Mouse (Mus musculus): Measurements from ENCODE around the gene Fyn. TPM values are rescaled to one million over a fixed set of nuclear protein-coding genes. Genes with fewer than 3 reads are reported as not detected.
A peak's percentile ranks its signal among the peaks of the same experiment; 100 is the strongest.

Fyn gene
- total RNA-seq, 2 experiments from 2014 or later = 119 to 138 TPM

DNA sequence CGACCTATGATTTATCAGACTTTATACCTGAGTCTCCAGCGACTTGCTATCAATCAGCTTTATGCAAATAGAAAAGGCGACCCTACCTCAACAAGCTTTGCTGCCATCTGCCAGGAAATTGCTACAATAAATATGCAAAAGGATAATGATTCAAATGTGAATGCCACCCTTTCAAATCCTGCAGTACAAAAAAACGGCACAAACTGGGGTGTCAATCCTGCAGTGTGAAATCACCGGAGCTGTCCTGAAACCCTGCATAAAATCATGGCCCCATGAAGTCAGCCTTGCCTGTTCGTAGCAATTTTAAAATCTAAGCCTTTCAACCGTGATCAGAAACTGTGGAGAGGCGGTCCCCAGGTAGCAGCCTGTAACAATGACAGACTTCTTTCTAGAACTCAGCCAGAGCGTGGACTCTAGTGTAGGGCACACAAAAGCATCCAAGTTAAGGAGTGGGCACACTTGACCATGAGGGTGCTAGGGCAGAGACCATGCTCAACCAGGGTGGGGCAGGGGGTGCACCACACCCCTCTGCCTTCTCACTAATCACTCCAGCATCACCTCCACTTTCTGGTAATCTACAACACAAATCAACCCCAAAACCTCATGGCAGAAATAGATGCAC, 203.5 kb downstream of the Fyn start:
- intact Hi-C loops (cut with DNase I) = no loop called here
- no peak for DNase-seq (ENCODE audit: low spot score in 2 of 2)

DNA sequence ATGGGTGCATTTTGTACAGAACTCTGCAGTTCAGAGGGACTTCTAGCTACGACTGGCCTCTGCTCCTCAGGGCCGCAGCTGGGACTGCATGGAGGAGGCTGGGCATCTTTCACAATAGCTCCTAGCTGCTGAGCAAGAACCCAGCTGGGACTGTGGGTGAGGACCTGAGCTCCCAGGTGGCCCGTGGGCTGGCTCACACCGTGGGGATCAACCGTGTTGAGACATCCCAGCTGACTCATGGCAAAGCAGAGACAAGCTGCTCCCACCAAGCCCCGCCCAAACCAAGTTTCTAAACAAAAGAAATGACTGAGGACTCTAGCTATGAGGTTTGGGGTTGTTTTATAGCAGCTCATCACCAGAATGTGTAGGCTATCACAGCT, 204.0 kb downstream of the Fyn start:
- DNase-seq (ENCODE audit: low spot score in 2 of 2) = peak; percentile 61 to 69
- intact Hi-C loops (cut with DNase I) = no loop called here

DNA sequence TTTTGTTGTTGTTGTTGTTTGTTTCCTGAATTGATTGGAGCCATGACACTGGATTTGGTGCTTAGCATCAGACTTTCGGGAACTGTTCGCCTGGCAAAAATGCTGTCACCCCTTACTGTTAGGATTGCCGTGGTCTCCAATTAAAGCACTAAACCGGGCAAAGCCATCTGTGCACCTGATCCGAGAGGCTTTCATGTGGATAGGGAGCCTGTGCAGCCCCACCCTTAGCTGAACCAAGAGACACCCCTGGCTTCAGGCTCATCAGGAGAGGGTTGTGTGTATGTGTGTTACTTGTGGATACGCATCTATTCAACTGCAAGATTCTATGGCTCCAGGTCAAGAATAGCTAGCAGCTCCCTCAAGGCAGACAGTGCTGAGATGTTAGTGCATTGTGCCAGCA, 207.8 kb downstream of the Fyn start:
- no peak for DNase-seq (ENCODE audit: low spot score in 2 of 2)
- intact Hi-C loops (cut with DNase I) = no loop called here

DNA sequence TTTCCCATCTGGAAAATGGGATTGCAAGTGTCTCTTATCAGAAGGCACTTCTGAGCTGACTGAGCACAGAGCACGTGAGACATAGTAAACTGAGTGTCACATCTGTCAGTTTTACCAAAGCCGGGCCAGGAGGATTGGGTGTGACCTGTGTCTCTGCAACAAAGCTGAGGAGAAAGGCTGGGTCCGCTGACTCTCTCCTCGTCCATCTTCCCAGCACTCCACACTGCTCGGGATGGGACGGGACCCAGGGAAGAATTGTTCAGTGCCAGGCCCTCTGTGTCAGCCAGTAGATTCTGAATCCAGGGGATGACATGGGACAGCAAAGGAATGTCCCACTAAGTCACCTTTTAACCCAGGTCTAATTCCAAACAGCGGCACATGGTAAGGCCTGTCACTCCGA, 211.8 kb downstream of the Fyn start:
- intact Hi-C loops (cut with DNase I) = no loop called here
- no peak for DNase-seq (ENCODE audit: low spot score in 2 of 2)

DNA sequence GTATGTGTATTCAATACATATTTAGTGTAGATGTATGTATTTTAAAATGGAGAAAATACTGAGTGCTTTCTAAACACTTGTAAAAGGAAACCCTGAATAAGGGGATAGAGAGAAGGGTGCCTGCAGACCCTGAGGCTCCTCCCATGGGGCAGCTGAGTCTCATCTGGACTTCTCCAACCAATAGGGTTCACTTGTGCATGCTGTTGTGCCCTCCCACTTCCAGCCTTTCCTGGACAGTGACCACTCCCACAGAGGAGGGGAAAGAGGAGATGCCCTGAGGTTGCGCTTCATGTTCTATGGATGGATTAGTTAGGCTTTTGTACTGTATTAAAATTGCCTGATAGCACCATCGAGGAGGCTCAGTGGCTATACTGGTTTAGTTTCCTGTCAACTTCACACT, 213.7 kb downstream of the Fyn start:
- intact Hi-C loops (cut with DNase I) = no loop called here

DNA sequence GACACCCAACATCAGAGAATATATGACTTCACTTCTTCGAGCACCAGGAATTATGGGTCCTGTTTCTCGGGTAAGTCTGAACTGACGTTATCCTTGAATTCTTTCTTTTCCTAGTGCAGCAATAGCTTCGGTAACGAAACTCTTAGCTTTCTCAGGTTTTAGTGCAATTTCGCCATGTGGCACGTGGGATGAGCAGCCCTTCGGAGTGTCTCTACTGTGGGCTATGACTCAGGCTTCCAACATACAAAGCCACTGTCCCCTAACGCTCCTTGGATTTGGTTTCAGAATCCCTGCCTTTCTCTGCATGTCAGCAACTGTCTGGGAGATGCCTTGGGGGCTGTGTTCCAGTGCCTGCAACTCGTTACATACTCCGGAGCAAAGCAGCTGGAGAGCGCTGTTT, 215.1 kb downstream of the Fyn start:
- intact Hi-C loops (cut with DNase I) = no loop called here
- DNase-seq (ENCODE audit: low spot score in 2 of 2) = peak; percentile 32 to 37

More for the DNA sequence above, 213.7 kb downstream of the Fyn start:
- no peak for DNase-seq (ENCODE audit: low spot score in 2 of 2)

DNA sequence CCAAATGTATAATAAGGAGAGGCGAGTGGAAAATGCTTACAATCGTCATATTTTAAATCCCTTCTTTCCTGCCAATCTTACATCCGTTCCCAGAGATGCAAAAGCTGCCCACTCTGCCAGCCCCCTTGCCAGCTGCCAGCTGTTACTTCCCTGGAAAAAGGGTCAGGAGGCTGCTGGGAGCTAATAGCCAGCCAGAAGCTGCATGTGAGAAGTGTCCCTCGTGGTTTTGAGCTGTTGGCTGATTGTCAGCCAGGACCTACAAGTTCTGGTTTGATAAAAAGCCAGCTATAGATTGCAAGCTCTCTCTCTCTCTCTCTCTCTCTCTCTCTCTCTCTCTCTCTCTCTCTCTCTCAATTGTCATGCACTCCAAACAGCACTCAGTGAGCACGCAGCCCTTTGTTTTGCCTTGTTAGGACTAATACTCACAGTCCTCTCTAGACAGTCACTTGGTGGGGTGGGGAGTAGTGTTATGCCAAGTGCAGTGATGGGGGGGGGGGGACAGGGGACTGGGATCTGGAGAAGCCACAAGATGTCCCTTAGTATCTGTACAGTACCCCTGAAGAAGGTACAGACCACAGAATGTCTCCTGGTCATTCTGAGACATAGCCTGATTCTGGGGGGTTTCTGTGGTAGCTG, 218.8 kb downstream of the Fyn start:
- no peak for DNase-seq (ENCODE audit: low spot score in 2 of 2)
- intact Hi-C loops (cut with DNase I) = no loop called here

DNA sequence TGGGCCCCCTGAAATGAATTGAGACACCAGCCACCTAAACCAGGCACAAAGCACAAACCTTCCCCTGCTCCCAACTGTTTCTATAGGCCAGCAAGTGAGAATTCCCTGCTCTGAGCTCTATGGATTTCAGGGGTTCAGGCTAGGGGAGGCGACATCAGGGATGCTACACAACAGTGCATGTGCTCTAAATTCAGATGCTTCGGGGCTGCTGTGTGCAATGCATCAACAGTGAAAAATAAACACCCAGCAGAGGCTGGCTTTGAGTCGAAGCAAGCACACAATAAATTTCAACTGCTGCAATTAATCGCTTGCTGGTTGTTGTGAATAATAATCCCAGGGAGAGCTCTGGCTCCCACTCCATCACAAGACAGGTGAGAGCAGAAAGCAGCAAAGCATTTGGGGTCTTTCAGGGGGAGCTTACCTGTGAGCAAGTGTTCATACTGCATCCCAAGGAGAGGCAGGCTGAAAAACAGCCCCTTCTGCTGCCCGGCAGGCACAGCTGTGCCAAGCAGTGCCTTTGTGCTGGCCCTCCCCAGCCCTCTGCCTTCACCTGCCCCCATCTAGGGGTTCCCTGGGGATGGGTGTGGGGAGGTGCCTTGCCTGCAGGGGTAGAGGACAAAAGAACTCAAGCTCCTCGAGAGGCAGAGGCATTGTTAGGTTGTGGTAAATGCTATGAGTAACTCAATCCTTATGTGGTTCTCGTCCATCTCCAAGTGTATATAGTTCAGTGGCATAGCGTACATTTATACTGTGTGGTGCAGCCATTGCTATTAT, 219.5 kb downstream of the Fyn start:
- DNase-seq (ENCODE audit: low spot score in 2 of 2) = no peak
- intact Hi-C loops (cut with DNase I) = no loop called here

DNA sequence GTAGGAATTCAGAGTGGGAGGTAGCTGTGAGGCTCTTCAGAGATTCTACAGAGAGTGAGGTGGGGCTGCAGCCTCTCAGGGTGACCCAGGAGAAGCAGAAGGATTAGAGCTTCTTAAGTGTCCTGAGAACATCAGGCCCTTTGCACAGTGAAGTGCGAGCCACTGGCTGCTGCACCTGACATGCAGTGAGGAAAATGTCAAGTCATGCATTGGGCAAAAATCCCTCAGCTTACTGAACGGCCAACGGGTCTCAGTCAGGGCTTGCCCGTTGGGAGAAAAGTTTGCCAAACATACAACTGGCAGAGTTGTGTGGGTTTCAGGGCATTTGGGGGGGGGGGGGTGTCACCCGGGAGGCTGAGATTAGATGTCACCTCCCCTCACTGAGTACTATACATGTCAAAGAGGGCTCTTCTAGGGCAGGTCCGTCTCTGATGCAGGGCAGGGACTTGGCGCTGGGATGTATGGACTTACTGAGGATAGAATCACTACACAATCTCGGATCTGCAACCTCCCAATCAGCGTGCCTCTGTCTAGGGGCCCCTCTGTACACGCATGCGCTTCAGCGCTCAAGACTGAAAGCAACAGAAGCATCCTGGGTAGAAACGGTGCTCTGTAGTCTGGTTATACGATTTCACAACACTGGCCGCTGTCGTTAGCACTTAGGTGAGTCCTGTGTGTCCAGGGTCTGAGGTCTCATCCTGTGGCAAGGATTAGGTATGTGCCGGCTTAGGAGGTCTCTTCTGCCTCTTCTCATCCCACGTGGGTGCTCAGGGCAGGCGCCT, 221.3 kb downstream of the Fyn start:
- intact Hi-C loops (cut with DNase I) = no loop called here

DNA sequence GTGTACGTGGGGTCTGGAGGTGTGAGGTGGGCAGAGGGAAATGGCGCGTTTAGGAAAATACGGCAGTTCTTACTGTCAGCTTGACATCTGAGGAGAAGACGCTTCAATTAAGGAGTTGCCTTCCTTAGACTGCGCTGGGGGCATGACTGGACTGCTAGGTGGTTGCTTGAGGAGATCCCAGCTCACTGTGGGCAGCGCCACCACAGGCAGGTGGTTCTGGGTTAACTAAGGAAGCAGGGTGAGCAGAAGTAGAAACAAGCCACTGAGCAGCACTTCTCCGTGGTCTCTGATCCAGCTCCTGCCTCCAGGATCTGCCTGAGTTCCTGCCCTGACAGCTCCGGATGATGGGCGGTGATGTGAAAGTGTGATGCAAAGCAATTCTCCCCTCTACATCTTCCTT, 222.0 kb downstream of the Fyn start:
- DNase-seq (ENCODE audit: low spot score in 2 of 2) = no peak
- intact Hi-C loops (cut with DNase I) = no loop called here

More for the DNA sequence above, 221.3 kb downstream of the Fyn start:
- DNase-seq (ENCODE audit: low spot score in 2 of 2) = no peak

DNA sequence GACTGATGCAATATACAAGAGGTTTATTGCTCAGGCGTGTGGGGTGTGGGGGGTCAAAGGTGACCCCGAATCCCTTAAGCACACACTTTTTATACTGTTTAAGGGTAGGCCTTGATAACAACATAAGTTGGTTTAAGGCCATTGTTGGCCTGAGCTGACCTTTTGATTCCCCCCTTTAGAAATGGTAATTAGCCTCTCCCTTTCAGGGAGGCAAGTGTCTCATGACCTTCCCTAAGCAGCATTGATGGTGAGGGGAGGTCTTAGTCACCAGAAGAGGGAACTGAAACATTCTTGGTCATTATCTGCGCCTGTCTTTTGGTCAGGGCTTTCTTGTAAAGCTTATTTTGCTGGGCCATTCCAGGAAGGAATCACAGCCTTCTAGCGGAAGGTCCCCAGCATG, 223.8 kb downstream of the Fyn start:
- intact Hi-C loops (cut with DNase I) = no loop called here

DNA sequence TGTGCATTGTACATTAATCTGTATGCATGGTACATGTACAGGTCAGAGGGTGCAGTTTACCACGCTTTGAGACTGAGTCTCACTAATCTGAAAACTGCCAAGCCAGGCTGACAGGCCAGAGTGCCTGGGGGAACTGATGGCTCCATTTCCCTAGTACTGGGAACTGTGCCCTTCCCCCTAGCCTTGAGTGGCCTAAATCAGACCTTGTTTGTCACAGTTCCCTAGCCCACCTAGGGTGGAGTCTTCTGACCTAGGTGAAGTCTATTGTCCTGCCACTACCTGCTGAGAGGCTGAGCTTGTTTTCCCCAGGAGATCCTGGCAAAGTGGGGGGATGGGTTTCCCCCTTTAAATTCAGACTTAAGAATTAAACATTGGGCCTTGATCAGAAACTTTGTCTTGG, 226.1 kb downstream of the Fyn start:
- intact Hi-C loops (cut with DNase I) = no loop called here
- no peak for DNase-seq (ENCODE audit: low spot score in 2 of 2)

More for the DNA sequence above, 223.8 kb downstream of the Fyn start:
- DNase-seq (ENCODE audit: low spot score in 2 of 2) = no peak

DNA sequence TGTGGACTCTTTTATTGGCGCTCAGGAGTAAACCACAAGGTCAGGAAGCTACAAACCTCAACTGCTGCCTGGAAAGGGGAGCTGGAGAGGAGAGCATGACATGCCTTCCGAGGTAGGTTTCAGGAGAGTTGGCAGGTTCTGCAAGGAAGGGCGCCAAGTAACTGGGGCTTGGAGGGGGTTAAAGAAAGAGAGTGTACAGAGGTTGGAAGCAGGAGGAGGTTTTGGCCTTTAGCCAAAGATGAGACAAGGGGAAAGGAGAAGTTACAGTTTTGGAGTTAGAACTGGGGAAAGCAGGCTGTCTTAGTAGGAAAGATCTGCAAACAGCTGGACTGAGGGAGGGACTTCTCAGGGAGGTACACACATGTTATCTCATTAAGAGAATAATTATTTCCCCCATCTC, 227.2 kb downstream of the Fyn start:
- intact Hi-C loops (cut with DNase I) = no loop called here
- no peak for DNase-seq (ENCODE audit: low spot score in 2 of 2)

DNA sequence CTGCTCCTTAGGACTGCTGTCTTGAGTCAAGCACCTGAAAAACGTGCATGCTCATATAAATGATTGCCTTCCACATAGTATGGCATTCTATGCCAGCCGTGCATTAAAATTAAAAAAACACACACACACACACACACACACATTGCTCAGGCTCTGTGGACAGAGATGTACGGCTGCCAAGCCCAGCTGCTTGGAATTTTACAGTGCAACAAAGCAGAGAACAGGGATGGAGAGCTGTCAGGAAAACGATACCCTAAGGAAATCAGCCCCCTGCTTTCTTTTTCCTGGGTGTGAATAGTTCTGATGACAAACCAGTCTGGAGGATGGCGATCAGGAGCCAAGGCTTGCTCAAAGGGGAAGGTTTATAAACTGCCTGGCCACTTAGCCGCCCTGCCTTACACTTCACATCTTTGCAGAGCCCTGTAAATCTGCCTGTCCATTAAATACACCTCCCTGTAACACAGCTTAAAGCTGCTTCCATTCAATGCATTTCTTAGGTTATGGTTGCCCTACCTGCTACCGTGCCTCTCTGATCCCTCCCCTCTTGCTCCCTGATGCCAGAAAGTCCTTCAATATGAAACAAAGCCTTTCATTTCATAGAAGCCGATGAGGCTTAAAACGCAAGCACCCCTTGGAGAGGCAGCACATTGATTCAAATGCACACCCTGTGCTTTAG, 228.6 kb downstream of the Fyn start:
- intact Hi-C loops (cut with DNase I) = no loop called here
- DNase-seq (ENCODE audit: low spot score in 2 of 2) = no peak

DNA sequence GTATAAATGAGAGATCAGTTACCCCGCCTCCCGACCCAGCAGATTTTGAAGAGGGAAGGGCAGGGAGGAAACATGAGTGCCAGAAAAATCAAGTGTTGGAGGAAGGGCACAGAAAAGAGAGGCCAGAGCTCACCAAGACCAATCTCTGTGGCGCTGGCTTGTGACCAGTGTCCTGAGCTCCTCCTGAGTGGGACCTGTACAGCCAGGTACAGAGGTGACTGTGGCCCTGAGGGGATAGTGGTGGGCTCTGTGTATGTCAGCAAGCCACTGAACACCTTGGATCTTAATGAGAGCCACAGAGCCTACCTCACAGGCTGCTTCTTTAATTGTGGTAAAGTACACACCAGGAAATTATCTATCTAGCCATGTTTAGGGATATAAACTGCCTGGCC, 229.1 kb downstream of the Fyn start:
- intact Hi-C loops (cut with DNase I) = no loop called here
- no peak for DNase-seq (ENCODE audit: low spot score in 2 of 2)

DNA sequence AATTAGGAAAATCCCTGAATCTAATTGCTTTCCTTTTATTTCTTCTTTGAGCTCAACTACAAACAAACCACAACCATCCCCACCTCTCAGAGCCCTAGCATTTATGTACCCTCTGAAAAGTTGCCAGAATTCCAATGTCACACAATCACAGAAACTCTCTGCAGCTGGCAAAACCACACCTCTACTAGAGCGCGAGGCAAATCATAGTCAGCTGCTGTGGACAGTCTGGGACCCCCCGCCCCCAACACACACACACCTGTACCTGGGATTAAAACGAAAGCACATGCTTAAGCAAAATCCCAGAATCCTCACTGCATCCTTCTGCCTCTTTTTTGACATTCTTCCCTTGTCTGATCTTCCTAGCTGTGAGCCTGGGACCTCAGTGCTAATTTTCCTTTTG, 230.9 kb downstream of the Fyn start:
- intact Hi-C loops (cut with DNase I) = no loop called here

DNA sequence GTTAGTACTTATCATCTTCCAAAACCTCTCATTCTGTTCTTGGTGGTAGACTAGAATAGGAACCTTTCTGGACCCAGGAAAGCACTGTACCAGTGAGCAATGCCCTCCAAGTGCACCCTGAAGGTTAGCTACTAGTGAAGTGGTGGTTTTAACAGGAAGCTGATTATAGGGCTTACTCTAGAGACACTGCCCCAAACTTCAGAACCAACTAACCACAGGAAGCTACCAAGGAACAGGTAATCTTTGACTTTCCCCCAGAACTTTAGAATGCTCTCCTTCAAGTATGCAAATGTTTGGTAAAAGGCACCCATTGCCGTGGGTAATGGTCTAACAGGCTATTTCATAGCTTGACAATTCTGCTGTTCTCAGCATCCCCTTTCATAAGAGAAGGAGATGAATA, 231.5 kb downstream of the Fyn start:
- intact Hi-C loops (cut with DNase I) = no loop called here
- no peak for DNase-seq (ENCODE audit: low spot score in 2 of 2)

More for the DNA sequence above, 230.9 kb downstream of the Fyn start:
- DNase-seq (ENCODE audit: low spot score in 2 of 2) = no peak

DNA sequence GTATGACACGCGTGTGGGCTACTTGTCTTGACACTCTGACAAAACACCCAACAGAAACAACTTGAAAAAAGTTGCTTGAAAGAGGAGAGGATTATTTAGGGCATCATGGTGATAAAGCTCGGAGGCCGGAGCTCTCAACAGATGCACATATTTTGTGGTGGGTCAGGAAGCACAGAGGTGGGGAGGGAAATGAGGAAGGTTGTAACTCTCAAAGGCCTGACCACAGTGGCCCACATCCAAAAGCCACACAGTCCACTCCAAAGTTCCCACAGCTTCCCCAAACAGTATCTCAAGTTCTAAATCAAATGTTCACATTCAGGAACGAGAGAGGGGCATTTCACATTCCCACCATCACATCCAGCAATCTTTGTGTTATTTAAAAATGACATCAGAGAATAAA, 232.4 kb downstream of the Fyn start:
- DNase-seq (ENCODE audit: low spot score in 2 of 2) = no peak
- intact Hi-C loops (cut with DNase I) = no loop called here

DNA sequence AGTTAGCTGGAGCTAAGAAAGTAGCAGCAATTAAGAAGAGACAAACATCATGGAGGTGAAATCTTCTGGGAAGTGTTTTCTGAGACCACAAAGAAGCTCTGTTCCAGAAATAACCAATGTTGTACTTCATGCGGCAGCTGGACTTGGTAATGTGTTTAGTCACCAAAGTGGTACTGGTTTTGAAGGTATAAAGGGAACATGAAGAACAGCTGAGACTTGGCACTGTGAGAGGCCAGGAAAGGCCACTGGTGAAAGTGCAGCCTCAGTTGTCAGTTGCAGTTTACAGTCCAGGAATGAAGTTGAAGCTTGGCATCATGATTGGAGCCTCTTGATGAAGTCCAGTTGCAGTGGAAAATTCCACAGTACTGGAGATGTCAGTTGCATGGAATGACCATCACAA, 237.8 kb downstream of the Fyn start:
- intact Hi-C loops (cut with DNase I) = no loop called here
- no peak for DNase-seq (ENCODE audit: low spot score in 2 of 2)

DNA sequence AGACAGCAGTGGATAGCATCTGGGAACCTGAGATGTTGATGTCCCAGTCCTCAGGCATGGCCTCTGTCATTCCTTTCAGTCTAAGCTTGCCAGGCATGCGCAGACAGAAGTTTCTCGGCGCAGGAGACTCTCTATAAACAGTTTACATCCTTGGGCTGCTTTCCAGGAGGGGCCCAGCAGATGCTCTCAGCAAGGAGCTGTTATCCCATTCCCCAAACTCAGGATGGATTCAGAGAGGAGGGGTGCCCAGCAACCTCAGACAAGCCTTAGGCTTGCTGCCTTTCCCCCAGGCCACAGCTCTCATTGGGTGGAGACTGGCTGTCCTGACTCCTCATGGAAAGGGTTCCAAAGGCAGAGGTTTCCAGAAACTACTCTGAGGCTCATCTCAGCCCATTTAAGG, 242.6 kb downstream of the Fyn start:
- DNase-seq (ENCODE audit: low spot score in 2 of 2) = no peak
- intact Hi-C loops (cut with DNase I) = loop anchor here (5.0 kb wide), 1 partner anchor 59 kb away; no protein-coding TSS in a partner anchor

Measured in left cerebral cortex, postnatal 36 days (tissue).